Mouse (Mus musculus): Measurements from ENCODE around the gene Slit3. TPM values are rescaled to one million over a fixed set of nuclear protein-coding genes. Genes with fewer than 3 reads are reported as not detected.

The Slit3 gene
- total and polyA plus RNA-seq, 2 experiments: 0.09 to 0.12 TPM

DNA sequence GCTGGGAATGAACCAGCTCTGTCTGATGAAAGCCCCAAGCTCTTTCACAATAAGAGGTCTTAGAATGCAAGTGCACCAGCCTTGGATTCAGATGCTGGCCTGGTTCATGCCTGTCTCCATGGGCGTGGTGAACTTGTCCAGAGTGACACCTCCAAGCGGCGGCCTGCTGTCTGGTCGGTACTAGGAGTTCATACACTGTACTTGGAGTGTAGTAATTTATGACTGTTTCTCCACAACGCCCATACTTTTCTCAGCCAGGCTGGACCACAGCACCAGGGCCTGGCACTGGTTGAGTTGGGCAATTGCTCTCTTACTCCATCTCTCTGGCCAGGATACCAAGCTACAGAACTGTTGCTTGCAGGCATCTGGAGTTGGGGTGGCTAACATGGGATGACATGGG, 602.9 kb downstream of the Slit3 start:
- H3K4me1 ChIP-seq (ENCODE audit: control insufficient read depth, insufficient read depth, low read length): no peaks in the 10 kb centered on the region
- H3K27ac ChIP-seq (replicated peaks; ENCODE audit: insufficient read depth, low read depth, low read length): no peak overlapping the region
- no peak for TF ChIP-seq CTCF (IDR thresholded peaks at IDR 0.05; ENCODE audit: low read depth, low read length)
- TF ChIP-seq POLR2A (IDR thresholded peaks at IDR 0.05; ENCODE audit: extremely low read depth, insufficient read depth, low read length): no peak
- H3K9ac ChIP-seq (ENCODE audit: low read depth, low read length): no peak overlapping the region
- H3K27me3 ChIP-seq (ENCODE audit: control insufficient read depth, insufficient read depth, low read length): no peaks in the 10 kb centered on the region
- H3K79me2 ChIP-seq (ENCODE audit: control insufficient read depth, insufficient read depth, low read length): no peaks in the 10 kb centered on the region
- 87% methylated on average over 5 of the region's 5 CpGs for WGBS
- no peaks in the 10 kb centered on the region for H3K36me3 ChIP-seq (ENCODE audit: control insufficient read depth, insufficient read depth, low read length)
- no peak overlapping the region for H3K4me3 ChIP-seq (ENCODE audit: insufficient read depth, low read depth, low read length)
- no peak for DNase-seq (ENCODE audit: extremely low read depth, low read depth, low spot score)

DNA sequence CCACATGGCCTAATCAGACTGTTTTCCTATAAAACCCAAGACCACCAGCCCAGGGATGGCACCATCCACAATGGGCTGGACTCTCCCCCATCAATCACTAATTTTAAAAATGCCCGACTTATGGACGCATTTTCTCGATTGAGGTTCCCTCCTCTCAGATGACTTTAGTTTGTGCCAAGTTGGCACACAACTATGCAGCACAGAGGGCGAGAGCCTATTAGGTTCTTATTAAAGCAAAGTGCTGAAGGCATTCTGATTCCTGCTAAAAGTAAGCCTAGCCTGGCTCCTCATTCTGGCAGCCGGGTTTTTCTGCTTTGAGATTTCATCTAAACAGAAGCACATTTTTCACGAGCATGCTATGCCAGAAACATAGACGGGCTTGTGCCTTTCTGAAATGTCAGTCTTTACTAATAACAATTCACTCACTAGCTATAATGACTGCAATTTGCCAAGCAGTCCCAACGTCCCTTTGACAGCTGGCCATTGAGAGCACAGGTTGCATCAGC, 605.4 kb downstream of the Slit3 start:
- no peaks in the 10 kb centered on the region for H3K79me2 ChIP-seq (ENCODE audit: control insufficient read depth, insufficient read depth, low read length)
- H3K36me3 ChIP-seq (ENCODE audit: control insufficient read depth, insufficient read depth, low read length): no peaks in the 10 kb centered on the region
- no peak for DNase-seq (ENCODE audit: extremely low read depth, low read depth, low spot score)
- TF ChIP-seq POLR2A (IDR thresholded peaks at IDR 0.05; ENCODE audit: extremely low read depth, insufficient read depth, low read length): no peak
- no peak for TF ChIP-seq CTCF (IDR thresholded peaks at IDR 0.05; ENCODE audit: low read depth, low read length)
- H3K4me3 ChIP-seq (ENCODE audit: insufficient read depth, low read depth, low read length): no peak overlapping the region
- H3K27me3 ChIP-seq (ENCODE audit: control insufficient read depth, insufficient read depth, low read length): no peaks in the 10 kb centered on the region
- H3K9ac ChIP-seq (ENCODE audit: low read depth, low read length): no peak overlapping the region
- no peak overlapping the region for H3K27ac ChIP-seq (replicated peaks; ENCODE audit: insufficient read depth, low read depth, low read length)
- WGBS: 83% methylated on average over 8 of the region's 8 CpGs
- H3K4me1 ChIP-seq (ENCODE audit: control insufficient read depth, insufficient read depth, low read length): no peaks in the 10 kb centered on the region

DNA sequence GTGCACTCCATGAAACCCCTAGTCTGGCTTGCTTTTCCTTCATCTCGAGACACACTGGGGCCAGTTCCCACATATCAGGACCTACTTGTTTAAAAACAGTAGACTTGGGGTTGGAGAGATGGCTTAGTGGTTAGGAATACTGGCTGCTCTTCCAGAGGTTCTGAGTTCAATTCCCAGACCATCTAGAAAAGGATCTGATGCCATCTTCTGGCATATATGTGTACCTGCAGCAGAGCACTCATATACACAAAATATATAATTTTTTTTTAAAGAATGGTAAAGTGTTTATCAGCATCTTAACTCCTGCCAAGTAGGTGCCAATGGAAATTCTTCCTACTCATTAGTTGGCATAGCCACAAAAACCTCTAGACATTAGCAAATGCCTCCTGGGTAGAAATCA, 607.2 kb downstream of the Slit3 start:
- TF ChIP-seq CTCF (IDR thresholded peaks at IDR 0.05; ENCODE audit: low read depth, low read length): no peak
- TF ChIP-seq POLR2A (IDR thresholded peaks at IDR 0.05; ENCODE audit: extremely low read depth, insufficient read depth, low read length): no peak
- Histone ChIP-seq H3K79me2 (ENCODE audit: control insufficient read depth, insufficient read depth, low read length) (no peaks in the 10 kb centered on the region), H3K4me3 (ENCODE audit: insufficient read depth, low read depth, low read length) (no peak overlapping the region), H3K9ac (ENCODE audit: low read depth, low read length) (no peak overlapping the region), H3K36me3 (ENCODE audit: control insufficient read depth, insufficient read depth, low read length) (no peaks in the 10 kb centered on the region), H3K4me1 (ENCODE audit: control insufficient read depth, insufficient read depth, low read length) (peaks cover 3% of the 10 kb centered on the region; the same call in 1 of the 2 replicates), H3K27ac (replicated peaks; ENCODE audit: insufficient read depth, low read depth, low read length) (no peak overlapping the region), H3K27me3 (ENCODE audit: control insufficient read depth, insufficient read depth, low read length) (no peaks in the 10 kb centered on the region)
- 92% methylated on average over 1 of the region's 1 CpGs for WGBS
- DNase-seq (ENCODE audit: extremely low read depth, low read depth, low spot score): no peak

DNA sequence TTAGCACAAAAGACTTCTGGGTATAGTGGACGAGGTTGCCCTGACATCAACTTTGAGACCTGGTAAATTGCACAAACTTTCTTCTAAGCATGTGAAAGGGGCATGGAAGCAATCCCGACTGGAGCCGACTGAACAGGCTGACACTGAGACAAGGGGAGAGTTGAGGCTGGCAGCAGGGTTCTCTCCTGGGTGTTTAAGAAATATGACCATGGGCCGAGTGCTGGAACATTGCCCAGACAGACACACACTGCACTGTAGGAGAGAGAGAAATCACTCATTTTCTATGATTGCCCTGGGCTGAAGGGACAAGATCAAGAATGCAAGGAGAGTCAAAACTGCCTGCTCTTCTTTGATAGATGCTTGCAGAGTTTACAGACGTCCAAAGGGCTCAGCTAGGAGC, 608.2 kb downstream of the Slit3 start:
- Histone ChIP-seq H3K4me1 (ENCODE audit: control insufficient read depth, insufficient read depth, low read length) (peaks cover 3% of the 10 kb centered on the region; the same call in 1 of the 2 replicates), H3K9ac (ENCODE audit: low read depth, low read length) (no peak overlapping the region), H3K79me2 (ENCODE audit: control insufficient read depth, insufficient read depth, low read length) (no peaks in the 10 kb centered on the region), H3K36me3 (ENCODE audit: control insufficient read depth, insufficient read depth, low read length) (no peaks in the 10 kb centered on the region), H3K4me3 (ENCODE audit: insufficient read depth, low read depth, low read length) (no peak overlapping the region), H3K27ac (replicated peaks; ENCODE audit: insufficient read depth, low read depth, low read length) (no peak overlapping the region), H3K27me3 (ENCODE audit: control insufficient read depth, insufficient read depth, low read length) (no peaks in the 10 kb centered on the region)
- no peak for TF ChIP-seq CTCF (IDR thresholded peaks at IDR 0.05; ENCODE audit: low read depth, low read length)
- TF ChIP-seq POLR2A (IDR thresholded peaks at IDR 0.05; ENCODE audit: extremely low read depth, insufficient read depth, low read length): no peak
- 64% methylated on average over 5 of the region's 5 CpGs for WGBS
- DNase-seq (ENCODE audit: extremely low read depth, low read depth, low spot score): no peak

DNA sequence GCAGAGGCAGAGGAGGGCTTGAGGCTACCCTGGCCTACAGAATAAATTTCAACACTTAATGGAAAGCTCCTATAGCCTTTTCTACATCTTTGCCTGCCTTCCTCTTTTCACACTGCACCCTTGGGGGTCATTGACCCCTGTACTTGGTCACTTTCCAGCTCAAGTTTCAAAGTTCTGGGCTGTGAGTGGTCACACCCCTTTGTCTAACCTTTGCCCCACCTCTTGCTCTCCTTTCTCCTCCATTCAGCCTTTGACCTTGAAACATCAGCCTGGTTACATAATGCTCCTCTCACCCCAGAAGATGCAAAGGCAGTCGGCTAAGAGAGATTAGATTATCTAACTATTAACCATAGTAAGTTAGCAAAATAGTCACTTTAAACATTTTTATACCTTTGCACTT, 611.3 kb downstream of the Slit3 start:
- 8% methylated on average over 1 of the region's 1 CpGs for WGBS
- TF ChIP-seq POLR2A (IDR thresholded peaks at IDR 0.05; ENCODE audit: extremely low read depth, insufficient read depth, low read length) (no peak), CTCF (IDR thresholded peaks at IDR 0.05; ENCODE audit: low read depth, low read length) (no peak)
- Histone ChIP-seq H3K79me2 (ENCODE audit: control insufficient read depth, insufficient read depth, low read length) (no peaks in the 10 kb centered on the region), H3K27me3 (ENCODE audit: control insufficient read depth, insufficient read depth, low read length) (no peaks in the 10 kb centered on the region), H3K4me3 (ENCODE audit: insufficient read depth, low read depth, low read length) (no peak overlapping the region), H3K36me3 (ENCODE audit: control insufficient read depth, insufficient read depth, low read length) (no peaks in the 10 kb centered on the region), H3K27ac (replicated peaks; ENCODE audit: insufficient read depth, low read depth, low read length) (no peak overlapping the region), H3K9ac (ENCODE audit: low read depth, low read length) (no peak overlapping the region), H3K4me1 (ENCODE audit: control insufficient read depth, insufficient read depth, low read length) (peaks cover 3% of the 10 kb centered on the region; the same call in 1 of the 2 replicates)
- peak; percentile 93 for DNase-seq (ENCODE audit: extremely low read depth, low read depth, low spot score)

DNA sequence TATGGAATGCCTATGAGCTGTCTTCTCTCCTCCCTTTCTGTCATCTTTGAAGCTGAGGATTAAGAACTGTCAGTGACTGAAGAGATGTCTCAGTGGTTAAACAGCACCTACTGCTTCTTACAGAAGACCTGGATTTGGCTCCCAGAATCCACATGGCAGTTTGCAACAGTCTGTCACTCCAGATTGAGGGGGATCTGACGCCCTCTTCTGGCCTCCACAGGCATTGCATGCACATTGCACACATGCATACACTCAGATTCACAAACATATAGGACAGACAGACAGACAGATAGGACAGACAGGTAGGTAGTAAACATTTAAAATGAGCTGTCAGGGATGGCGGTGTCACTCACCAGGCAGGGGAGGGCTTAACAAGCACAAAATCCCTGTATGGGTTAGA, 615.8 kb downstream of the Slit3 start:
- Histone ChIP-seq H3K79me2 (ENCODE audit: control insufficient read depth, insufficient read depth, low read length) (no peaks in the 10 kb centered on the region), H3K4me3 (ENCODE audit: insufficient read depth, low read depth, low read length) (no peak overlapping the region), H3K4me1 (ENCODE audit: control insufficient read depth, insufficient read depth, low read length) (peaks cover 3% of the 10 kb centered on the region; the same call in 1 of the 2 replicates), H3K27me3 (ENCODE audit: control insufficient read depth, insufficient read depth, low read length) (no peaks in the 10 kb centered on the region), H3K27ac (replicated peaks; ENCODE audit: insufficient read depth, low read depth, low read length) (no peak overlapping the region), H3K36me3 (ENCODE audit: control insufficient read depth, insufficient read depth, low read length) (no peaks in the 10 kb centered on the region), H3K9ac (ENCODE audit: low read depth, low read length) (no peak overlapping the region)
- no peak for DNase-seq (ENCODE audit: extremely low read depth, low read depth, low spot score)
- 69% methylated on average over 2 of the region's 2 CpGs for WGBS
- TF ChIP-seq POLR2A (IDR thresholded peaks at IDR 0.05; ENCODE audit: extremely low read depth, insufficient read depth, low read length) (no peak), CTCF (IDR thresholded peaks at IDR 0.05; ENCODE audit: low read depth, low read length) (peak; percentile 39; the same call in 1 of the 2 replicates)
